Mouse (Mus musculus): Measurements from ENCODE around the gene Clec12b. TPM values are rescaled to one million over a fixed set of nuclear protein-coding genes. Genes with fewer than 3 reads are reported as not detected.
A peak's percentile ranks its signal among the peaks of the same experiment; 100 is the strongest.

The Clec12b gene
- polyA plus RNA-seq (2015; fragmentation: Nextera tagmentation; extraction: Ambion mirVana): 0.15 and 0.32 TPM in 2 replicates

DNA sequence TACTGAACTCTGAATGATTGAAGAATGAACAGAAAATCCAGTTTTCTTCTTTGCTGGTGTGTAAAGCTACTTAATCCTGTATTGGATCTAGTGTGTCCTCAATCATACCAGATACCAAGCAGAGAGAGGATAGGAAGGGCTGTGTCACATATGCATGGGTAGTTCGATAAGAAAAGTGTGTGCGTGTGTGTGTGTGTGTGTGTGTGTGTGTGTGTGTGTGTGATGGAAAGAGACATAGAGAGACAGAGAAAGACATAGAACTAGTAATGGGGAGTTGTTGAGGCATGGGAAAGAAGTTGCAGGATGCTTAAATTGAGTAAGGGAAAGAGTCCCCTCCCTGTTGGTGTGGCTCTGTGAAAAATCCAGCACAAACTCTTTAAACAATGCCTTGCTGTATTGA, at the start of gene Clec12b:
TSS of gene Clec12b (minus strand) at position 101 of the 400 bp plus-strand sequence.
- Histone ChIP-seq H3K36me3 (no peaks in the 10 kb centered on the region), H3K9me3 (no peaks in the 10 kb centered on the region), H3K4me3 (no peak within 1 kb of the TSS), H3K9ac (no peak within 1 kb of the TSS), H3K27ac (replicated peaks) (no peak within 1 kb of the TSS), H3K27me3 (replicated peaks) (no peaks in the 10 kb centered on the region), H3K4me1 (peaks cover 10% of the 10 kb centered on the region), H3K4me2 (no peak within 1 kb of the TSS)
- WGBS: 68% methylated on average over 2 of the region's 2 CpGs
- no peak for ATAC-seq (ENCODE audit: extremely low read depth, insufficient number of reproducible peaks, low FRiP score, low TSS enrichment)

DNA sequence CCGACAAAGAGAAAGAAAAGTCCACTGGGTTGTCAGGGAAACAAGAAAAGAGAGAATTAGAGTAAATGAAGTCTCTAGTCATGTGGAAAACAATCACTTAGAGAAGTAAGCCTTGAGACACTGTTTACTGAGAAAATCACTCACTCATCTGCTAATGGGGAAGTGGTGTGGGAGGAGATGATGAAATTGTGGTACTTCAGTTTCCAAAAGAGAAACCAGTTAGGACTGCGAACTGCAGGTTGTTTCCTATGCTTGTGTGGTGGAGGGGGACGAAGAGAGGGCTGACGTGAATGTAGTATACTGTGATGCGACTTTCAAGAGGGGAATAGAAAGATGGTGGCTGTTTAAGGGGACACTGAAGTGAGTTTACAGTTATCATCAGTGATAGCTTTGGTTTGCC, 48.6 kb upstream of the Clec12b start:
- no peak for ATAC-seq (ENCODE audit: extremely low read depth, insufficient number of reproducible peaks, low FRiP score, low TSS enrichment)
- Histone ChIP-seq H3K36me3 (no peaks in the 10 kb centered on the region), H3K27me3 (replicated peaks) (no peaks in the 10 kb centered on the region), H3K4me1 (no peaks in the 10 kb centered on the region), H3K4me3 (no peak overlapping the region), H3K4me2 (no peak overlapping the region), H3K9ac (no peak overlapping the region), H3K27ac (replicated peaks) (no peak overlapping the region), H3K9me3 (no peaks in the 10 kb centered on the region)
- WGBS: 69% methylated on average over 5 of the region's 5 CpGs

DNA sequence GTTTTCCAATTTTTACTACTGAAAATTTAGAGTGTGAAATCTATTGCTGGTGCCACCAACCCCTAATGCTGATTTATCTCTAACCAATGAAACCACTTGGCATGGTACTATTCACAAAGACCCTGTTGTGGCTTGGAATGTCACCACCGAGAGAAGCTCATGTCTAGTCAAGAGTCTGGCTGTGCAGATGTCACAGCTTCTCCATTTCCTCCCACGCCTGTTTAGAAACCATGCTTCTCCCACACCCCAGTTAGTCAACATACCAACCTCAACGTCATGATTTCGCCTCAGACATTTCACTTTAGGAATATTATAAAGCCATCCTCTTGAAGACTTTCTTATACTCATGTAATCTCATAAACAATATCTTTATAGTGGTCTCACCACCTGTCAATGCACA, 41.6 kb upstream of the Clec12b start:
- H3K9ac ChIP-seq: no peak overlapping the region
- WGBS: 65% methylated on average over 4 of the region's 4 CpGs
- H3K27ac ChIP-seq (replicated peaks): no peak overlapping the region
- no peak overlapping the region for H3K4me2 ChIP-seq
- H3K27me3 ChIP-seq (replicated peaks): no peaks in the 10 kb centered on the region
- no peaks in the 10 kb centered on the region for H3K9me3 ChIP-seq
- H3K36me3 ChIP-seq: no peaks in the 10 kb centered on the region
- H3K4me1 ChIP-seq: peaks cover 18% of the 10 kb centered on the region
- H3K4me3 ChIP-seq: no peak overlapping the region
- ATAC-seq (ENCODE audit: extremely low read depth, insufficient number of reproducible peaks, low FRiP score, low TSS enrichment): no peak

DNA sequence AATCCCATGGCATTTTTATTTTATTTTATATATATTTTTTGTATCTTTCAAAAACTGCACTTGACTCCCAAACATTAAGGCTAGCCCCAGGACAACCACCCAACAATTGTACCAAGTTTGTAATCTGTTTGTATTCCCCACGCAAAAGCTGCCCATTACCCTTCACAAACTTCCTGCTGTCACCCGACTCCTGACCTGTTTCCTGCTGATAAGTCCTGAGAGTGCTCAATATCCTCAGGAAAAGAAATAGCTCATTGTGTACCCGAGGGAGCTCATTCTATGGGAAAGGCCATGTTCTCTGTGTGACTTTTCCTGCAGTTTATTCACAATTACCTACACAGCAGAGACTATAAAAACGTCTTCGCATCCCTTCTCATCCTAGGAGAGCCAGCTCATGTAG, 40.1 kb upstream of the Clec12b start:
- H3K4me3 ChIP-seq: no peak overlapping the region
- peak overlapping the region; percentile 48; the same call in 1 of the 2 replicates for H3K27ac ChIP-seq (replicated peaks)
- peaks cover 18% of the 10 kb centered on the region for H3K4me1 ChIP-seq
- no peaks in the 10 kb centered on the region for H3K27me3 ChIP-seq (replicated peaks)
- WGBS: 28% methylated on average over 5 of the region's 5 CpGs
- no peak overlapping the region for H3K4me2 ChIP-seq
- no peaks in the 10 kb centered on the region for H3K9me3 ChIP-seq
- no peak overlapping the region for H3K9ac ChIP-seq
- no peak for ATAC-seq (ENCODE audit: extremely low read depth, insufficient number of reproducible peaks, low FRiP score, low TSS enrichment)
- no peaks in the 10 kb centered on the region for H3K36me3 ChIP-seq

DNA sequence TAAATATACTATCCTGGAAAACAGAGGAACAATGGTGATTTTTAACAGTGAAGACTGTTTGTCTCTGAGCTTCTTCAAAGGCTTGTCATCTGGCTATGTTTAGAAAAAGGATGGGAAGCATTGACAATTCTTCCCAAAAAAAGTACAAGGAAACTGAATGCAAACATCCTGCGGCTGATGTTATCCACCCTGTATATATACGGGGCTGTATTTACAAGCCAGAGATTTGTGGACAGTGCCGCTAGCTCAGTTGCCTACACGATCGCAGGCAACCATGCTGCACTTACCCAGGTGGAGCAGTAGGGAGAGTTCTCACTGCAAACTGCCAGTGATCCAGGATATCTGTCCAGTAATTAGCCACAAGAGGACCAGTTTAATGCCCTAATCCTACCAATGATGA, 39.5 kb upstream of the Clec12b start:
- Histone ChIP-seq H3K36me3 (no peaks in the 10 kb centered on the region), H3K4me3 (no peak overlapping the region), H3K27me3 (replicated peaks) (no peaks in the 10 kb centered on the region), H3K27ac (replicated peaks) (peak overlapping the region; percentile 80), H3K4me1 (peaks cover 18% of the 10 kb centered on the region), H3K9me3 (no peaks in the 10 kb centered on the region), H3K9ac (no peak overlapping the region), H3K4me2 (no peak overlapping the region)
- 52% methylated on average over 5 of the region's 5 CpGs for WGBS
- ATAC-seq (ENCODE audit: extremely low read depth, insufficient number of reproducible peaks, low FRiP score, low TSS enrichment): no peak

DNA sequence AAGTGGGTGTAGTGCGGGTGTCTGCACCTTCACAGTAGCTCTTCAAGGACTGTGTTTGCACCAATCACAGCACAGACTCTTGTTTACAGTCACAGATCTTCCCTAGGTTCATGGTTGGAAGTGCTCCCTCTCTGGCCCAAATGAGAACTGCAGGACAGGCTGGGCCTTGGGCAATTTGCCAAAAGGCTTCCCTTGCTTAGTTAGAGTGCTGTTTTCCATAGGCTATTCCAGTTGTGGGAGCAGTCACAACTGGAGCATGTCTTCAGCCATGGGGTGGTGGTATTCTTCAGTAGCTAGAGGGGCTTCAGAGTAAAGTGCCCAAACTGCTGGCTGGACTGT, 38.0 kb upstream of the Clec12b start:
- Histone ChIP-seq H3K4me3 (no peak overlapping the region), H3K4me2 (peak overlapping the region; percentile 45), H3K9ac (no peak overlapping the region), H3K36me3 (no peaks in the 10 kb centered on the region), H3K27ac (replicated peaks) (peak overlapping the region; percentile 64), H3K27me3 (replicated peaks) (no peaks in the 10 kb centered on the region), H3K4me1 (peaks cover 18% of the 10 kb centered on the region), H3K9me3 (no peaks in the 10 kb centered on the region)
- 4% methylated on average over 1 of the region's 1 CpGs for WGBS
- ATAC-seq (ENCODE audit: extremely low read depth, insufficient number of reproducible peaks, low FRiP score, low TSS enrichment): no peak

DNA sequence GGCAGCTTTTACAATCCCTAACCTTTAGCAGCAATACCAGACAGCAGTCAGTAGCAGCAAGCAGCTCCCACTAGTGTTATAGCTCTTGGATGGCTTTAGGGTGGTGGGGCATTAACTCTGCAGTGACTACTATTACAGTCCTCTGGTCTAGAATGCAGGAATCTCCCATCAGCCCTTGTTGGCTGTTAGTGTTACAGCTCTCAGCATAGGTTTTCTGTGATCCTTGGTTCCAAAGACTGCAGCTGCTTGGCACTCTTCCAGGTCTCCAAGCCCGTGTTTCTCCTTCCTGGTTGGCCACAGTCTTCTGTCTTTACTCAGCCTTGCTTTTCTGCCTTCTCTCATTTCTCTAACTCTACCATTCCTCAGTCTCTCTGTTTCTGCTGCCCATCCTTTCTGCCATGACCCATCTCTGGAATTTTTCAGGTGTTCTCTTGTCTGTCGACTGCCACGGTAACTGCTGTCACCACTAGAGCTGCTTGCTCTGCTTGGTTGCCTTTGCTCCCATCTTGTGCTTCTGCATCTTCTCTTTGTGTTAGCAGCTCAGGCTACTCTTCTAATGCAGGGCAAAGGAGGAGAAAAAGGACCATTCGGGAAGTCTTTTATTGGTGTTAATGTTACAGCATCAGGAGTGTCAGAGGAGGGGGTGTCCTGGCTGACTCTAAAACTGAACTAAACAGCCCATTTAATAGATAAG, 37.5 kb upstream of the Clec12b start:
- WGBS: 58% methylated on average over 4 of the region's 4 CpGs
- H3K9ac ChIP-seq: no peak overlapping the region
- H3K27ac ChIP-seq (replicated peaks): peak overlapping the region; percentile 64
- H3K9me3 ChIP-seq: no peaks in the 10 kb centered on the region
- H3K27me3 ChIP-seq (replicated peaks): no peaks in the 10 kb centered on the region
- peaks cover 18% of the 10 kb centered on the region for H3K4me1 ChIP-seq
- H3K4me3 ChIP-seq: no peak overlapping the region
- H3K36me3 ChIP-seq: no peaks in the 10 kb centered on the region
- H3K4me2 ChIP-seq: peak overlapping the region; percentile 45
- ATAC-seq (ENCODE audit: extremely low read depth, insufficient number of reproducible peaks, low FRiP score, low TSS enrichment): no peak

DNA sequence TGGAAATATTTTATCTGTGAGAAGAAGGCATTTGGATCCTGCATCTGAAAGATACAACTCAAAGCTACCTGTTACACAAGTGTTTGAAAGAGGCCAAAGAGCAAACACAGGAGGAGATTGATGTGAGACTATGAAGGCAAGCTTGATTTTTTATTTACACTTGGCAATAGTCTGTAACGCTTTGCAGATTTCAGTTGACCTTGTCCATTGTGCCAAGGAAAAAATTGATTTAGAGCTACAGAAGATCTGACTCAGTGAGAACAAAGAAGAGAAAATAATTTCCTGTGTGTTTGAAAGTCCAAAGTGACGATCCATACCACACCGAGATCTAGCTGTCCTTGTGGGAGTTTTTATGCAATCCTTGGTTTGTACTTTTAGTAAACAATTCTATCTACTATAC, 36.6 kb upstream of the Clec12b start:
- no peak overlapping the region for H3K4me2 ChIP-seq
- H3K36me3 ChIP-seq: no peaks in the 10 kb centered on the region
- no peak for ATAC-seq (ENCODE audit: extremely low read depth, insufficient number of reproducible peaks, low FRiP score, low TSS enrichment)
- H3K4me1 ChIP-seq: peaks cover 18% of the 10 kb centered on the region
- no peak overlapping the region for H3K4me3 ChIP-seq
- 82% methylated on average over 3 of the region's 3 CpGs for WGBS
- no peaks in the 10 kb centered on the region for H3K9me3 ChIP-seq
- H3K9ac ChIP-seq: no peak overlapping the region
- H3K27ac ChIP-seq (replicated peaks): no peak overlapping the region
- H3K27me3 ChIP-seq (replicated peaks): no peaks in the 10 kb centered on the region

DNA sequence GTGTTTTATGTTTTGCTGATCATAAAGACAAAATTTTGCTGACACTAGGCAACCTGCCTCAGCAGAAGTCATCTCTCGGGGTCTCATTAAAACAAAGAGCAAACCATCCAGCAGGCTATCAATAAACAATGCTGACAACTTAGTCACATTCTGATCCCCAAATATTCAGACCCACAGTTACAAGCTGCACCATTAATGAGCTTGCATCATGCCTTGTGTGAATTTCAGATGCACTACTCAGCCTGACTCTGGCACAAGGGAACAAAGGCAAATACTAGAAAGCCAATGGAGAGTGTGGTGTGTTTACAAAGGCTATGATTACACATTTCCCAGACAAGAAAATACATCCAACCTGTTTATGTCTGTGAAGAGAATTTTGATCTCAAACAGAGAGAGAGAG, 28.5 kb upstream of the Clec12b start:
- 68% methylated on average over 1 of the region's 1 CpGs for whole genome bisulfite sequencing
- H3K27ac ChIP-seq (replicated peaks): no peak overlapping the region
- ATAC-seq (ENCODE audit: extremely low read depth, insufficient number of reproducible peaks, low FRiP score, low TSS enrichment): no peak

DNA sequence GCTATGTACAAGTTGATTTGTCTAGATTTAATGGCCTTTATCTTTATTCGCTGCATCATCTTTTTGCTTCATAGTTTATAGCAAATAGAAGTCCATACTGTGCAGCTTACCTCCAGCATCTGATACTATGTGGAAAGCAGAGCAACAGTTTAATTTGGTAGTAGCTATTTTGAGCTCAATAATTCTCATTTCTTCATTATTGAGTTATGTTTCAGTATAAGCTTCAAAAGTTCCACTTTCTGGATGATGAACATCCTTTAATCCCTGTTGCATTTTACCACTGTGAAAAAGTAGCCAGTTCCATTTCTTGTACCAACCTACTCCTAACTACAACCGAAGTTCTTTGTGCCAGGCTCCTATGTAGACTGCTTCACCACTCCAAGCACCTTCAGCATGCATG, 22.9 kb upstream of the Clec12b start, which contains the start of gene Clec9a:
TSS of gene Clec9a (plus strand) at position 301 of the 400 bp plus-strand sequence.
- Histone ChIP-seq H3K4me2 (no peak within 1 kb of the TSS), H3K9me3 (no peaks in the 10 kb centered on the region), H3K36me3 (no peaks in the 10 kb centered on the region), H3K27ac (replicated peaks) (0 out of 2 replicates have a peak within 1 kb of the TSS, but pooled peaks have one; percentile 13), H3K27me3 (replicated peaks) (no peaks in the 10 kb centered on the region), H3K9ac (no peak within 1 kb of the TSS), H3K4me1 (peaks cover 12% of the 10 kb centered on the region; the same call in 1 of the 2 replicates), H3K4me3 (no peak within 1 kb of the TSS)
- 77% methylated on average over 2 of the region's 2 CpGs for WGBS
- no peak for ATAC-seq (ENCODE audit: extremely low read depth, insufficient number of reproducible peaks, low FRiP score, low TSS enrichment)

More for the DNA sequence above, 28.5 kb upstream of the Clec12b start:
- Histone ChIP-seq H3K27me3 (replicated peaks) (no peaks in the 10 kb centered on the region), H3K4me3 (no peak overlapping the region), H3K9ac (no peak overlapping the region), H3K4me2 (no peak overlapping the region), H3K36me3 (no peaks in the 10 kb centered on the region), H3K9me3 (no peaks in the 10 kb centered on the region), H3K4me1 (0 out of 2 replicates have a peak, but pooled peaks cover 4% of the 10 kb centered on the region)

DNA sequence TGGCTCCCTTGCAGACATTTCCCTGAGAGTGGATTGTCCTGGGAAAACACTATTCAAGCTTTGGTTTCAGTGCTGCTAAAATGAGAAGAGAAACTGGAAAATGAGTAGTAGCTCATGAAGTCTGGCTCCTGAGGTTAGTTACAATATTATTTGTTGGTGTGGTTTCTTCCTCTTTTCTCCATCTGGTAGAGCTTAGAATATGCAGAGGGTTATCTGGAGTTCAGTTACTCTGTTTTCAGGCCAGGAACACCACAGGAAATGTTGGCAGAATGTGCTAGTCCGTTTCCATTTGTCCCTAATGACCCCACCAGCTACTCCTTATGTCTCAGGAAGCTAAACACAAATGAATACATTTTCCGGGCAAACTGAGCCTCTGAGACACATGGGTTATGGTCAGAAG, 21.6 kb upstream of the Clec12b start:
- WGBS: 49% methylated on average over 2 of the region's 2 CpGs
- ATAC-seq (ENCODE audit: extremely low read depth, insufficient number of reproducible peaks, low FRiP score, low TSS enrichment): no peak
- H3K9ac ChIP-seq: no peak overlapping the region
- H3K9me3 ChIP-seq: no peaks in the 10 kb centered on the region
- peak overlapping the region; percentile 50; the same call in 1 of the 2 replicates for H3K27ac ChIP-seq (replicated peaks)
- H3K4me2 ChIP-seq: no peak overlapping the region
- H3K27me3 ChIP-seq (replicated peaks): no peaks in the 10 kb centered on the region
- H3K4me1 ChIP-seq: peaks cover 12% of the 10 kb centered on the region; the same call in 1 of the 2 replicates
- H3K36me3 ChIP-seq: no peaks in the 10 kb centered on the region
- no peak overlapping the region for H3K4me3 ChIP-seq

DNA sequence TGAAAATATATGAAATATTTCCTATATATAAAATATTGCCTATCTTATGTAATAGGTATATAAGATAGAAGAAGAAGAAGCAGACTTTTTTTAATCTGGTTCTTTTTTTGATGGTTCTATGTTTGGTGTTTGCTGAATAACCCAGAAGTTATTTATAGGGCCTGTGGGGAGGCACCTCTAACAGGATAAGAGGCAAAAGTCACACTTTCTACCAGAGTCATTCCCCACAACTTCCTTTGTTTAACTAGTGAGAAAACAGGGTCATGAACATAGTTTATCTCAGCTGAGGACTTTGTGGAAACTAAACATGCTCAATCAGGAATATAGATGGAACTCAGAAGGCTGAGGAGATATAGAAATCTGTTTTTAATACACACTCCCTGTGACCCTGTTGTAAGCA, 20.3 kb upstream of the Clec12b start:
- Histone ChIP-seq H3K4me2 (no peak overlapping the region), H3K27ac (replicated peaks) (peak overlapping the region; percentile 54; the same call in 1 of the 2 replicates), H3K9me3 (no peaks in the 10 kb centered on the region), H3K27me3 (replicated peaks) (no peaks in the 10 kb centered on the region), H3K36me3 (no peaks in the 10 kb centered on the region), H3K9ac (no peak overlapping the region), H3K4me1 (peaks cover 12% of the 10 kb centered on the region; the same call in 1 of the 2 replicates), H3K4me3 (no peak overlapping the region)
- no peak for ATAC-seq (ENCODE audit: extremely low read depth, insufficient number of reproducible peaks, low FRiP score, low TSS enrichment)

Data from heart, embryonic 13.5 days (tissue).